Mouse (Mus musculus): Measurements from ENCODE around the gene Ptprr.

Gene Ptprr

GRCm38 (mm10) chr10:116115881-116116677 is 98.1 kb downstream of the Ptprr start:
- DNase-seq (ENCODE audit: low read depth, low spot score): no peak

GRCm38 (mm10) chr10:116117060-116117459 is 99.0 kb downstream of the Ptprr start:
- peak; percentile 36 for DNase-seq (ENCODE audit: low read depth, low spot score)

- DNase-seq (ENCODE audit: low read depth, low spot score): no peak
These were observed 103.5 kb downstream of the Ptprr start for GRCm38 (mm10) chr10:116121463-116121862.

GRCm38 (mm10) chr10:116123808-116124207 is 105.8 kb downstream of the Ptprr start:
- DNase-seq (ENCODE audit: low read depth, low spot score): no peak

- DNase-seq (ENCODE audit: low read depth, low spot score): no peak
These were observed 107.4 kb downstream of the Ptprr start for GRCm38 (mm10) chr10:116125364-116125763.

- DNase-seq (ENCODE audit: low read depth, low spot score): no peak
These were observed 112.4 kb downstream of the Ptprr start for GRCm38 (mm10) chr10:116130401-116130800.

- DNase-seq (ENCODE audit: low read depth, low spot score): no peak
These were observed 113.2 kb downstream of the Ptprr start for GRCm38 (mm10) chr10:116131223-116131622.

- DNase-seq (ENCODE audit: low read depth, low spot score): peak; percentile 10
These were observed 114.2 kb downstream of the Ptprr start for GRCm38 (mm10) chr10:116132233-116132632.

- no peak for DNase-seq (ENCODE audit: low read depth, low spot score)
These were observed 117.2 kb downstream of the Ptprr start for GRCm38 (mm10) chr10:116135187-116135586.

GRCm38 (mm10) chr10:116140226-116140625 is 122.2 kb downstream of the Ptprr start:
- no peak for DNase-seq (ENCODE audit: low read depth, low spot score)

- no peak for DNase-seq (ENCODE audit: low read depth, low spot score)
These were observed 125.7 kb downstream of the Ptprr start for GRCm38 (mm10) chr10:116143684-116144083.

GRCm38 (mm10) chr10:116146091-116146490 is 128.1 kb downstream of the Ptprr start:
- no peak for DNase-seq (ENCODE audit: low read depth, low spot score)

- DNase-seq (ENCODE audit: low read depth, low spot score): no peak
These were observed 136.7 kb downstream of the Ptprr start for GRCm38 (mm10) chr10:116154707-116155106.

GRCm38 (mm10) chr10:116156699-116157098 is 138.7 kb downstream of the Ptprr start:
- DNase-seq (ENCODE audit: low read depth, low spot score): no peak

- no peak for DNase-seq (ENCODE audit: low read depth, low spot score)
These were observed 144.3 kb downstream of the Ptprr start for GRCm38 (mm10) chr10:116162338-116162737.

GRCm38 (mm10) chr10:116175324-116175883 is 157.4 kb downstream of the Ptprr start:
- no peak for DNase-seq (ENCODE audit: low read depth, low spot score)

- no peak for DNase-seq (ENCODE audit: low read depth, low spot score)
These were observed 159.6 kb downstream of the Ptprr start for GRCm38 (mm10) chr10:116177390-116178179.

- DNase-seq (ENCODE audit: low read depth, low spot score): no peak
These were observed 163.2 kb downstream of the Ptprr start for GRCm38 (mm10) chr10:116181235-116181634.

- DNase-seq (ENCODE audit: low read depth, low spot score): no peak
These were observed 164.2 kb downstream of the Ptprr start for GRCm38 (mm10) chr10:116182221-116182620.

- DNase-seq (ENCODE audit: low read depth, low spot score): no peak
These were observed 165.2 kb downstream of the Ptprr start for GRCm38 (mm10) chr10:116183258-116183657.

GRCm38 (mm10) chr10:116191724-116192123 is 173.7 kb downstream of the Ptprr start:
- DNase-seq (ENCODE audit: low read depth, low spot score): no peak

GRCm38 (mm10) chr10:116192293-116192692 is 174.3 kb downstream of the Ptprr start:
- peak; percentile 91 for DNase-seq (ENCODE audit: low read depth, low spot score)
